Mouse (Mus musculus): ENCODE results near the gene Syt11.
"Not testable (repeated sequence)": the region's sequence is repeated elsewhere in the genome, so short reads cannot be mapped to it uniquely, and the experiment has no call there.

The Syt11 gene

DNA sequence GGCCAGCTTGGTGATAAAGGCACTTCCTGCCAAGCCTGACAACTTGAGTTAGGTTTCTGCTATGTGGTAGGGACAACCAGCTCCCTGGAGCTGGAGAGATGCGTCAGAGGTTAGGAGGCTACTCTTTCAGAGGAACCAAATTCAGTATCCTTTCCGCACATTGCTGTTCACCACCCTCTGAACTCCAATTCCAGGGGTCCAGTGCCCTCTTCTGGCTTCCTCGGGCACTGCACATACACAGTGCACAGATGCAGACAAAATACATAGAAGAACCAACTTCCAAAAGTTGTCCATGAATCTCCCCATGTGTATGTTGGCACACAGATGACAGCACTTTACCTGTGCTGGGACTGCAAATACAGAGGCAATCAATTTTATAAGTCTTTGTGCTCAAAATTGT, 36.3 kb downstream of the Syt11 start:
- peak; percentile 51 for DNase-seq (ENCODE audit: extremely low spot score)

DNA sequence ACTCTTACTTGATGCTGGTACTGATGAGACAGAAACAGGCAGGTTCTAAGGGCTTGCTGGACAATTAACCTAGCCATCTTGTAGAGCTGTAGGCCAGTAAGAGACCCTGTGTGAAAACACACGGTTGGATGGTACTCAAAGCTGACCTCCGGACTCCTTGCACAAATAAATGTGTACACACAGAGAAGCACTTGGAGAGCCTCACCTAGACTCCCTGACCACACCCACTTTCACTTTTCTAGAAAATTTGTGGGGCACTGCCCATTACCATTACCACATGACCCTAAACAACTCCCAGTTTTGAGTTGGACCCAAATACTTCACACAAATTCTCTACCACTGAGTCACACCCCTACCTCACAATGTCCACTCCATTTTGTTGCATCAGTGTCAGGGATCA, 38.4 kb downstream of the Syt11 start:
- DNase-seq (ENCODE audit: extremely low spot score): no peak

DNA sequence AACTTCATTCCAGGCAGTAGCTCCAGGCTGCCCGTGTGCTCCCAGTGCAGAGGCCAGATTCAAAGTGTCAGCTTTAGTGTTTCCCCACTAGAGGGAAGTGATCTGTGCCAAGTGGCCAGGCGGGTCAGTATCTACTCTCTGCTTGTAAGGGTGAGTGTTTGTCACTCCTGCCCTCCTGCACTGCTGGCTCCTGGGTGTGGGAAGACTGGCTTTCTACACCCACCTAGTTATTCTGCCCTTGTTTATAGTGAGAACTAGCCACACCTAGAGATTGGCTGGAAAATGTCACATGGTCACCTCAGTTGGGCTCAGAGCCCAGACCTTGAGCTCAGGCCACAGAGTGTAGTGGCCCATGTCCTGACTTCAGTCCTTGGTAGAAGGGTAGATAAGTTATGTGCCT, 55.9 kb downstream of the Syt11 start:
- DNase-seq (ENCODE audit: extremely low spot score): no peak

DNA sequence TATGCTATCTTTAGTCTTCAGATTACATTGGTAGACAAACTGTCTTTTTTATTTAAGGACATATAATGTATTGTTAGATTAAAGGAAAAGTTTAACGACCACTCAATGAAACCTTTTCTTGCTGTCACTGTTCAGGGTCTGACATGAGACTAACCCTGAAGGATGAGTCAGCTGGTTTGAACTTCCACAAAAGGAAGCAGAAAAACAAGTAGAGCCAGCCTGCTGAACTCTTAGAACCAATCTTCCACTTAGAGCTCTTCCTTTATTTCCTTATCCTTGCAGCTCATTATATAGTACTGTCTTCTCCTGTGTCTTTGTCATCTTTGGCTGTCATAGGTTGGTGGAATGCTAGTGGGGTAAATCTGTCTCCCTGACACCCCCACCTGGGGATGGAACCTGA, 57.1 kb downstream of the Syt11 start:
- DNase-seq (ENCODE audit: extremely low spot score): no peak

DNA sequence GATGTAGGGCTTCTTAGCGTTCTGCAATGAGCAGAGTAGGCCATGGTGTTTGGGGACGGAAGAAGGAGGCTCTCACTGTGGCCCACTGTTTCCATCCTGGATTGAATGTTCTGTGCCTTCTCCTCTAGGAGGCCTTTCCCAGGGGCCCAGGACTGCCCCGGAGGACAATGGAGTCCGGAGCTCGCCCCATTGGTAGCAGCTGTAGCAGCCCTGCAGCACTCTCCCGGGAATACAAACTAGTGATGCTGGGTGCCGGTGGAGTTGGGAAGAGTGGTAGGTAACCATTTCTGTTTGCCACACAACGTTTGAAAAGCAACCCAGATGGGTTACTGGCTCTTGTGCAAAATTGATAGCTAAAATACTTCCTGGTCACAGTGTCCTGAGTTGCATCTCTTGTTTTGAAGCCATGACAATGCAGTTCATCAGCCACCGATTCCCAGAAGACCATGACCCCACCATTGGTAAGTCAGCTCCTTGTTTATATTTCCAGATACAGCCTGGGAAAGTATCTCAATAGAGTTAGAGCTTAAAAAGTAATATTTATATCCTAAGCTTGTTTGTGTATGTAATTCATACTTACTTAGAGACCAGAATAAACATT, 57.7 kb downstream of the Syt11 start:
- peak; percentile 58 for DNase-seq (ENCODE audit: extremely low spot score)

DNA sequence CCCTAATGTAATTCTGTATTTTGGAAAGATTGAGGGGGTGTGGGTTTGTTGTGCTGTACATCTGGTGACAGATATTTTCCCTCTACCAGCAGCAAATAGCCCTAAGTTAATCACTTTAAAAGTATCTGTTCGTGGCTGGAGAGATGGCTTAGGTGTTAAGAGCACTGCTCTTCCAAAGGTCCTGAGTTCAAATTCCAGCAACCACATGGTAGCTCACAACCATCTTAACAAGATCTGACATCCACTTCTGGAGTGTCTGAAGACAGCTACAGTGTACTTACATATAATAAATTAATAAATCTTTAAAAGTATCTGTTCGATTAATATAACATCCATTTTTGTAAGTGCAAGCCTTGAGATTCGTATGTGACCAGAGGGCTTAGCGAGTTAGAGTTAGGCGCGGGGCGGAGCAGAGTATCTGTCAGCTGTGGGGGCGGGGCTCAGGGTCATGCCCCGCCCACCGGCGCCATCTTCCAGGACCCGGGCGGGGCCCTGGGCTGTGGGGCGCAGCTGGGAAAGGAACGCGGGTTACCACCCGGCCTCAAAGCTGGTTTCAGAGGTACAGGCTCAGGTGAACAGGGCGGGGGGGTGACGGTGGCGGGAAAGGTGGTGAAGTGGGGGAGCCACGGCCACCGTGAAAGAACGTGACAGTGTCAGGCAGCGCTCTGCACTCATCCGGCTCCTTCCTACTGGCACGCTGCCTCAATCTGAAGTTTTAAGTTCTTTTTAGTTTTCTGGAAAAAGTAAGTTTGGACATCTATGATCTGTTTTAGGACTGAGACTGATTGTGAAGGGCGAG, 58.4 kb downstream of the Syt11 start, which contains the start of gene Rit1:
Gene Rit1 (plus strand): TSS at position 440 of the 799 bp plus-strand sequence.
- DNase-seq (ENCODE audit: extremely low spot score): peak; percentile 81

DNA sequence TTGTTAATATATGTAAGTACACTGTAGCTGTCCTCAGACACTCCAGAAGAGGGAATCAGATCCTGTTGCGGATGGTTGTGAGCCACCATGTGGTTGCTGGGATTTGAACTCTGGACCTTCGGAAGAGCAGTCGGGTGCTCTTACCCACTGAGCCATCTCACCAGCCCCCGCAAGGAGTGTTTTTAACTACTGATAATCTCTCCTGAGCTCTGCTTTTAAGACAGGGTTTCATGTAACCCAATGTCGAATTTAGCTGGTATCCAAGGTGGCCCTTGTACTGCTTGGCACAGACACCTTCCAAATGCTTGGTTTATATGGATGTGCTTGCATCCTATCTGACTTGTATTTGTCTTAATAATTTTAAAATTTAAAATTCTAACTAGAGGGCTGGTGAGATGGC, 59.2 kb downstream of the Syt11 start:
- not testable (repeated sequence) for DNase-seq (ENCODE audit: extremely low spot score)

DNA sequence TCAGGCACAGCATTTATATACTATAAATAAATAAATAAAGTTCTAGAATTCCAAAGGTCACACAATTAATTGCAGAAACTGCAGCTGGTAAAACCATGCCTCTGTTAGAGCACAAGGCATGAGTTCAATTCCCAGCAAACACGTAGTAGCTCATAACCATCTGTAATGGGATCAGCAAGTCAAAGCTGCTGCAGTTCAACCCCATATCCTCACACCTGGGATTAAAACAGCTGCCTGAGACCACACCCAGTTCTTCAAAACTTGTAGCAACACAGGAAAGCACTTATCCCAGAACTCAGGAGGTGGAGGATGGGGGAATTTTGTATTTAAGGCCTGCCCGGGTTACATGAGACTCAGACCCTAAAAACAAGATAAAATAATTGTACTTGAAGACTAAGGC, 60.2 kb downstream of the Syt11 start:
- no peak for DNase-seq (ENCODE audit: extremely low spot score)

DNA sequence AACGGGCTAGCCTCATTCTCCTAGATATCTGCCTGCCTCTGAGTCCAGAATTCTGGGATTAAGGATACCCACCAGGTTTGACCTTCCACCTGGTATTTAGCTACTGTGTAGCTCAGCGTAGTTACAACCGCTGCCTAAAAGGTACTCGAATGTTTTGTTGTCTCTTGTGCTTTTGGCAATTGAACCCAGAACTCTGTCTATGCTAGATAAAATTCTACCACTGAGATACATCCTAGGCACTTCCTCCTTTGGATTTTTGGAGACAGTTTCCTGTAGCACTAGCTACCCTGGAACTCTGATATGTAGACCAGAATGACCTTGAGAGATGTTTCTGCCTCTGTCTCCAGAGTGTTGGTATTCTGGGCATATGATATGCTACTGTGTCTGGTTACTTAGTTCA, 61.3 kb downstream of the Syt11 start:
- DNase-seq (ENCODE audit: extremely low spot score): no peak

DNA sequence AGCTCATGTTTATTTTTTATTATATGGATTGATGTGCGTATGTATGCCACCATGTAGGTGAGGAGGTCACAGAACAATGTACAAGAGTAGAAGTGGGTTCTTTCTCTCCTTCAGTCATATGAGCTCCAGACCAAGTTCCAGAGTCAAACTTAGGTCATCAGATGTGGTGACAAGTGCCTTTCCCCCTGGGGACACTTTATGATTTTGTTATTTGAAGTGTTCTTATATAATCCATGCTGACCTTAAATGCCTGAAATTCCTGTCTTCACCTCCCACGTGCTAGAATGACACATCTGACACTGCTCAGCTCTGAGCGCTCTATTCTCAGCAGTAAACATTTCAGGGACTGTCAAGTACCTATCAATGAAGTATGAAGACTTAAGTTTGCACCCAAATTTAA, 73.7 kb downstream of the Syt11 start:
- DNase-seq (ENCODE audit: extremely low spot score): no peak

DNA sequence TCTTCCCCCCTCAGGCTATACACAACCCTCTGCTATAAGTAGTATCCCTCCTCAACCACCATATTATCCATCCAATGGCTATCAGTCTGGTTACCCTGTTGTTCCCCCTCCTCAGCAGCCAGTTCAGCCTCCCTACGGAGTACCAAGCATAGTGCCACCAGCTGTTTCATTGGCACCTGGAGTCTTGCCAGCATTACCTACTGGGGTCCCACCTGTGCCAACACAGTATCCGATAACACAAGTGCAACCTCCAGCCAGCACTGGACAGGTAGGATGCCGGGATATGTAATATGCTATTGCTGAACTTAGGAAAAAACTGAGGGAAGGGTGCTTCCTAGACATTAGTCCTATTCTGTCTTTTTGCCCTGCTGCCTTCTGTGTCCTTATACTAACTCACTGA, 74.7 kb downstream of the Syt11 start:
- no peak for DNase-seq (ENCODE audit: extremely low spot score)

DNA sequence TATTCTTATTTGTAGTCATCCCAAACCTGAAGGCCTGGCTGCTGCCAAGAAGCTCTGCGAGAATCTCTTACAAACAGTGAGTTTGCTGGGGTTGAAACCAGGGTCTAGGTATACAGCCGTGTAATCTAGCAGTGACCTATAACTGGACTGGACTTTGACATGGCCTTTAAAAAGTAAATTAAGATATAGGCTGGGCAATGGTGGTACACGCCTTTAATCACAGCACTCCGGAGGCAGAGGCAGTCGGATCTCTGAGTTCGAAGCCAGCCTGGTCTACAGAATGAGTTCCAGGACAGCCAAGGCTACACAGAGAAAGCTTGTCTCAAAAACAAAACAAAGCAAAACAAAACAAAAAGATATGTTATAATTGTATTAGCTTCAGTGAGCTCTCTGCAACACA, 76.1 kb downstream of the Syt11 start:
- DNase-seq (ENCODE audit: extremely low spot score): no peak

DNA sequence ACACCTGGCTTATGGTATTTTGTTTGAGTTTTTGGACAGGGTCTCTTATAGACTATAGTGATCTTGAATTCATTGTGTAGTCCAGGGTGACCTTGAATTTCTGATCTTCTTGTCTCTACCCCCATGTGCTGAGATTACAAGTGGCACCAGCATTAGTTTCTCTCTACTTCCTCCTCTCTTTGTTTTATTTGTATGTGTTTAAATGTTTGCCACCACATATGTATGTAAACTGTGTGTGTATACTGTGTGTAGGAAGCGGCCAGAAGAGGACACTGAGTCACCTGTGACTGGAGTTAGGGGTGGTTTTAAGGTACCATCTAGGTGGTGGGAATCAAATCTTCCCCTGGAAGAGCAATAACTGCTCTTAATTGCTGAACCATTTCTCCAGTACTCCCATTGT, 76.9 kb downstream of the Syt11 start:
- no peak for DNase-seq (ENCODE audit: extremely low spot score)

DNA sequence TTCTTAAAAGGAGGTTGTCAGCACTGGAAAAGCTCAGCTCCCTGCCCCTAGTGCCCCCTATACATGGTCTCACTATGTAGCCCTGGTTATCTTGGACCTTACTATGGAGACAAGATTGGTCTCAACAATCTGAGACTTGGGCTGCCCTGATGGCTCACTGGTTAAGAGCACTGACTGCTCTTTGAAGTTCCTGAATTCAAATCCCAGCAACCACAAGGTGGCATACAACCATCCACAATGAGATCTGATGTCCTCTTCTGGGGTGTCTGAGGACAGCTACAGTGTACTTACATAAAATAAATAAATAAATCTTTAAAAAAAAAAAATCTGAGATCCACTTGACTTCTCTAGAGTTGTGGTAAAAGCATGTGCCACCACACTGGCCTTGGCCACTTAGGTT, 79.4 kb downstream of the Syt11 start:
- DNase-seq (ENCODE audit: extremely low spot score): no peak
